Mouse (Mus musculus) neural tube, embryonic 10.5 days (tissue): ENCODE results near the gene Ppp6r3.
A peak's percentile ranks its signal among the peaks of the same experiment; 100 is the strongest.

Experiments used
- DNase-seq: peaks from one replicate; pipeline ENCODE4 v3.0.0-alpha.2; 2017; ENCODE audit warnings: low spot score; ENCODE audit errors: extremely low spot score

Ppp6r3 gene

GRCm38 (mm10) chr19:3434641-3435040, 140.9 kb downstream of the Ppp6r3 start:
- DNase-seq, result no peak

- DNase-seq, result no peak
Observed at GRCm38 (mm10) chr19:3434124-3434523, 141.4 kb downstream of the Ppp6r3 start.

- DNase-seq, result no peak
Observed at GRCm38 (mm10) chr19:3431969-3432368, 143.6 kb downstream of the Ppp6r3 start.

- DNase-seq, result no peak
Observed at GRCm38 (mm10) chr19:3431066-3431465, 144.5 kb downstream of the Ppp6r3 start.

- DNase-seq, result no peak
Observed at GRCm38 (mm10) chr19:3429156-3429816, 146.3 kb downstream of the Ppp6r3 start.

- no peak for DNase-seq
Observed at GRCm38 (mm10) chr19:3428057-3428830, 147.3 kb downstream of the Ppp6r3 start.

- DNase-seq, result no peak
Observed at GRCm38 (mm10) chr19:3424214-3424613, 151.3 kb downstream of the Ppp6r3 start.

GRCm38 (mm10) chr19:3422981-3423380, 152.6 kb downstream of the Ppp6r3 start:
- no peak for DNase-seq

GRCm38 (mm10) chr19:3422488-3422887, 153.1 kb downstream of the Ppp6r3 start:
- DNase-seq, result no peak

- no peak for DNase-seq
Observed at GRCm38 (mm10) chr19:3419251-3419650, 156.3 kb downstream of the Ppp6r3 start.

GRCm38 (mm10) chr19:3414268-3414733, 161.2 kb downstream of the Ppp6r3 start, which contains the start of gene Gal:
TSS of gene Gal (minus strand) at chr19:3414544.
- DNase-seq, result peak; percentile 18

GRCm38 (mm10) chr19:3405531-3406281, 169.8 kb downstream of the Ppp6r3 start:
- DNase-seq, result no peak
